Mouse (Mus musculus) C2C12 (cell line): Measurements from ENCODE around the gene B3galt5. TPM values are rescaled to one million over a fixed set of nuclear protein-coding genes. Genes with fewer than 3 reads are reported as not detected.
"Not testable (repeated sequence)": the region's sequence is repeated elsewhere in the genome, so short reads cannot be mapped to it uniquely, and the experiment has no call there.

Experiments
- H3K27me3 ChIP-seq: one replicate; pipeline ENCODE4 v1.6.1; 2011; ENCODE audit not compliant: control insufficient read depth, insufficient read depth, insufficient read length
- H3K36me3 ChIP-seq: one replicate; pipeline ENCODE4 v1.6.1; 2011; ENCODE audit not compliant: control insufficient read depth, insufficient read depth
- H3K4me3 ChIP-seq: one replicate; pipeline ENCODE4 v1.5.1; 2011; ENCODE audit warnings: mild to moderate bottlenecking, control low read depth; ENCODE audit not compliant: poor library complexity, insufficient read depth, severe bottlenecking
- H3K79me2 ChIP-seq: one replicate; pipeline ENCODE4 v1.6.1; 2011; ENCODE audit not compliant: control insufficient read depth, insufficient read depth
- H3K79me3 ChIP-seq: one replicate; pipeline ENCODE4 v1.6.1; 2011; ENCODE audit warnings: low read depth, control low read depth
- H3ac ChIP-seq: one replicate; pipeline ENCODE3; 2011; ENCODE audit warnings: low read depth; ENCODE audit not compliant: control insufficient read depth, insufficient read length
- CEBPB ChIP-seq: IDR thresholded peaks from one replicate; pipeline ENCODE4 v1.6.1; 2011; ENCODE audit warnings: low read depth, mild to moderate bottlenecking, control low read depth, moderate library complexity
- CTCF ChIP-seq: IDR thresholded peaks from one replicate; pipeline ENCODE4 v1.5.1; 2011; ENCODE audit not compliant: control insufficient read depth, insufficient read depth, insufficient read length
- FOSL1 ChIP-seq: IDR thresholded peaks from one replicate; pipeline ENCODE4 v1.8.0; 2011; ENCODE audit warnings: mild to moderate bottlenecking, low read length; ENCODE audit not compliant: poor library complexity, insufficient read depth, severe bottlenecking
- MAX ChIP-seq: IDR thresholded peaks from one replicate; pipeline ENCODE4 v1.6.1; 2011; ENCODE audit warnings: mild to moderate bottlenecking, control low read depth
- MYOD1 ChIP-seq: IDR thresholded peaks from one replicate; pipeline ENCODE4 v1.6.1; 2011; ENCODE audit warnings: low read depth; ENCODE audit not compliant: control insufficient read depth, insufficient read length
- MYOG ChIP-seq: IDR thresholded peaks from one replicate; pipeline ENCODE4 v1.6.1; 2011; ENCODE audit not compliant: control insufficient read depth, insufficient read length; ENCODE audit errors: extremely low read depth
- USF1 ChIP-seq: IDR thresholded peaks from one replicate; pipeline ENCODE4 v1.6.1; 2011; ENCODE audit warnings: low read depth, mild to moderate bottlenecking, control low read depth, moderate library complexity
- polyA plus RNA-seq: library from polyadenylated mRNA; unstranded; fragments of >200 nt; fragmentation: generic; extraction: Trizol; gene quantifications from one replicate; pipeline ENCODE4 v1.2.1, GENCODE M21; 2012; ENCODE audit warnings: missing spikeins

Gene B3galt5
- polyA plus RNA-seq, 1 experiment = 0.01 TPM

DNA sequence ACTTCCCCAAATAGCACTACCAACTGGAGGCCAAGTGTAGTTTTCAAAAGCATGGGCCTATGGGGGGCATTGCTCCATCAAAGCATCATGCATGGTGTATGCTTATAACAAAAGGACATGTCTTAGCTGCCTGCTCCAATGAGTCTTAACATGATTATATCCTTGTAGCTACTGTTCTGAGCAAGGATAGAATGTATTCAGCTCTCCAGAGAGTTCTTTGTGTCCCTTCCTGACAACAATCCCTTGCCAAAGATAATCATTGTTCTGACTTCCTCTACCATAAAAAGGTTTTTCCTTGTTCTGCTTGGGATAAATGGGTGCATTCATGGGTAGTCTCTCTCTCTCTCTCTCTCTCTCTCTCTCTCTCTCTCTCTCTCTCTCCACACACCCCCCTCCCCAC lies 68.8 kb downstream of the B3galt5 start:
- Histone ChIP-seq H3K79me2 (no peaks in the 10 kb centered on the region), H3K4me3 (no peak overlapping the region), H3K79me3 (no peaks in the 10 kb centered on the region), H3ac (no peak overlapping the region), H3K27me3 (no peaks in the 10 kb centered on the region), H3K36me3 (no peaks in the 10 kb centered on the region)
- no peak for TF ChIP-seq CEBPB
- TF ChIP-seq CTCF = no peak
- TF ChIP-seq MYOD1 = no peak
- TF ChIP-seq MAX = no peak
- TF ChIP-seq FOSL1 = no peak
- TF ChIP-seq MYOG = no peak
- no peak for TF ChIP-seq USF1

DNA sequence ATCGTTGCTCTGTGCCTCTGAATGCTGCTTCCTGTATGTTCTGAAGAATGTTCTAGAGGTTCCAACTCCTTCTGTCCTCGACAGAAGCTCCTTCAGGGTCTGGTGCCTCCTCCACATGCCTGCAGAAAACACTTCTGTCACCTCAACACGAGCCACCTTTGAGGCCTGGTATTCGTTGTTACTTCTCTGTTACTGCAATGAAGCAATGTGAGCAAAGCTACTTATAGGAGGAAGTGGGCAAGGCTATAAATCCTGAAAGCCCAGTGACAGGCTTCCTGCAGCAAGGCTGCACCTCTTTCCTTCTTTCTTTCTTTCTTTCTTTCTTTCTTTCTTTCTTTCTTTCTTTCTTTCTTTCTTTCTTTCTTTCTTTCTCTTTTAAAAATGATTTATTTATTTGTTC lies 71.3 kb downstream of the B3galt5 start:
- Histone ChIP-seq H3ac (no peak overlapping the region), H3K79me2 (no peaks in the 10 kb centered on the region), H3K79me3 (no peaks in the 10 kb centered on the region), H3K27me3 (no peaks in the 10 kb centered on the region), H3K36me3 (no peaks in the 10 kb centered on the region), H3K4me3 (no peak overlapping the region)
- no peak for TF ChIP-seq CTCF
- TF ChIP-seq USF1 = no peak
- TF ChIP-seq FOSL1 = no peak
- TF ChIP-seq MYOG = no peak
- TF ChIP-seq MAX = no peak
- no peak for TF ChIP-seq MYOD1

- Histone ChIP-seq H3K79me3 (no peaks in the 10 kb centered on the region), H3K27me3 (no peaks in the 10 kb centered on the region), H3K36me3 (no peaks in the 10 kb centered on the region), H3ac (no peak overlapping the region), H3K79me2 (no peaks in the 10 kb centered on the region), H3K4me3 (no peak overlapping the region)
- TF ChIP-seq MYOD1 (peak; percentile 66), CEBPB (no peak)
Measured at GRCm38 (mm10) chr16:96317803-96318202, 82.2 kb downstream of the B3galt5 start.

- TF ChIP-seq CEBPB (no peak), MYOD1 (no peak), CTCF (no peak), FOSL1 (no peak), MYOG (no peak), MAX (no peak), USF1 (no peak)
- H3K36me3 ChIP-seq = no peaks in the 10 kb centered on the region
- no peaks in the 10 kb centered on the region for H3K27me3 ChIP-seq
- H3K79me2 ChIP-seq = no peaks in the 10 kb centered on the region
- no peaks in the 10 kb centered on the region for H3K79me3 ChIP-seq
- H3ac ChIP-seq = no peak overlapping the region
- H3K4me3 ChIP-seq = no peak overlapping the region
Measured at GRCm38 (mm10) chr16:96322739-96323138, 87.1 kb downstream of the B3galt5 start.

DNA sequence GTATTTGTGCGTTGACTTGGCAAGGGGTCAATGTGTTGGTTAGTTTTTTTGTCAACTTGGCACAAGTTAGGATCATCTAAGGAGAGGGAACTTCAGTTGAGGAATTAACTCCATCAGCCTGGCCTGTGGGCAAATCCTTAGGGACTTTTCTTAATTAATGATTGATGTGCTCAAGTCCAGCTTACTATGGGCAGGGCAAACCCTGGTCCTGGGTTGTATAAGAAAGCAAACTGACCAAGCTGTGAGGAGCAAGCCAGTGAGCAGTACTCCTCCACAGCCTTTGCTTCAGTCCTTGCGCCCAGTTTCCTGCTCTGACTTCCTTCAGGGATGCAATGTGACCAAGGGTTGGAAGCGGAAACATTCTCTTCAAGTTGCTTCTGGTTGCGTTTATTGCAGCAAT lies 87.6 kb downstream of the B3galt5 start:
- no peaks in the 10 kb centered on the region for H3K27me3 ChIP-seq
- no peaks in the 10 kb centered on the region for H3K36me3 ChIP-seq
- H3K79me2 ChIP-seq = no peaks in the 10 kb centered on the region
- H3K4me3 ChIP-seq = no peak overlapping the region
- no peaks in the 10 kb centered on the region for H3K79me3 ChIP-seq
- H3ac ChIP-seq = no peak overlapping the region
- no peak for TF ChIP-seq CEBPB
- TF ChIP-seq FOSL1 = no peak
- no peak for TF ChIP-seq MYOG
- TF ChIP-seq MYOD1 = no peak
- TF ChIP-seq MAX = no peak
- no peak for TF ChIP-seq USF1
- TF ChIP-seq CTCF = no peak

DNA sequence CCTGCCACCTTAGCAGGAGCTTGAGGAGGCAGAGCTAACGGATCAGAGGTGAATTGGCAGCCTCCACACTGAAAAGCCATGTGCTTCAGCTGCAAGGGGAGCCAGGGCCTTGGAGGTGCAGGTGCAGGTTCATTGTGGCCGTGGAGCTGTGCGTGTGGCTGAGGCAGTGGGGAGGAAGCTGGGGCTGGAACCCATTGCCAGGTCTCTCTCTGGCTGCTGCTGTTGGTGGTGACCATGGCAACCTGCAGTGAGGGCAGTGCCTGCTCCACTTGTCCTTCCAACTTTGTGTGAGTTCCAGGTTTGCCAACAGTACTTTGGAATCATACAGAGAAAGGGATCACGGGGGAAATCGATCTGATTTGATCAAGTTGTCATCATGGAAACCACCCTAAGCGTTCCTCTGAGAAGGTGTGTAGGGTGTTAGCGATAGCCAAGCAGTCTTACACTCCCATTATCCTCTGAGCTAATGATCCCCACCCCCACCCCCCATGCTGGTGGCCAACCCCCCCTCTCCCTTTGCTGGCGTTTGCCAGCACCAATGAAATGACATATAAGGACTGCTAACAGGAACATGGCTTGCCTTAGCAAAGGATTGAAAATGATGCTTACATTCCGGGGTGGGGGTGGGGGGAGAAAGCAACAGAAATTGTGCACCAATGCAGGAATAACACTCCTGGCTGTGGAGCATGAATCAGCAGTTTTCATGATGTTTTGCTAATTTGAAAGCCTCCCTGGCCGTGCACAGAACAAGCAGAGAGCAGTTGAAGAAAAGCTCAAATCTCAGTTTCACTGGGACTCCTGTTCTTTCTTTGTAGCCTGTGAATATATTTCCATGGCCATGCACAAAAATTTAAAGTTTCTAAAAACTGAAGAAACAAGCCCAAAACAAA lies 90.8 kb downstream of the B3galt5 start:
- no peak overlapping the region for H3ac ChIP-seq
- TF ChIP-seq CTCF (no peak), FOSL1 (no peak), MYOG (no peak), MAX (no peak), MYOD1 (no peak), CEBPB (no peak), USF1 (no peak)
- no peaks in the 10 kb centered on the region for H3K27me3 ChIP-seq
- no peak overlapping the region for H3K4me3 ChIP-seq
- H3K79me3 ChIP-seq = no peaks in the 10 kb centered on the region
- H3K79me2 ChIP-seq = no peaks in the 10 kb centered on the region
- no peaks in the 10 kb centered on the region for H3K36me3 ChIP-seq

- H3K79me2 ChIP-seq, H3K79me3 ChIP-seq, H3ac ChIP-seq, H3K36me3 ChIP-seq, H3K4me3 ChIP-seq, H3K27me3 ChIP-seq: not testable (repeated sequence)
Measured at GRCm38 (mm10) chr16:96327251-96327650, 91.7 kb downstream of the B3galt5 start.
